Mouse (Mus musculus) layer of hippocampus, postnatal 14 days (tissue): ENCODE measurements at regions not wholly inside any gene's neighbourhood (a gene's known extent, or its start where the extent isn't known, plus 50 kb on each side); places are given as distances from the start of the nearest gene placed in this dataset.

Source experiments
- DNase-seq, 2 experiments: peaks; one replicate each; pipeline ENCODE4 v3.0.0; 2021 to 2022; ENCODE audit warnings: low spot score in 2 of 2, mixed read lengths in 1 of 2

DNA sequence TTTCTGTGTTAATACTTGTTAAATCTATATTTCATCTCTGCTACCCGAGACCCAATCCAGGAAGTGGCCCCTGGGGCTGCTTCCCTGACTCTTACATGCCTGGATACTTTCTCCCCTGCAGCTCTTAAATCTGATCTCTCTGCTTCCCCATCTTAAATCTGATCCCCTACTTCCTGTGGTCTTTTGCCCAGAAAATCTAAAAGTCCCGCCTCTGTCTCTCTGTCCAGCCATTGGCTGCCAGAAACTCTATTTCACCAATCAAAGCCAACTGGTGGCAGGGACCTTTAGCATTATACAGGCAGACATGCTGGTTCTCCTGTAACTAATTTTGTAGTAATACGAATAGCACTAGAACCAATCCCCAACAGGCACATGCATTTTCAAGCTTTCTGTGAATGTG, 59.0 kb upstream of the Ccdc91 start:
- no peak for DNase-seq

- DNase-seq = no peak
Measured at GRCm38 (mm10) chr6:147413713-147414112, 61.9 kb upstream of the Ccdc91 start.

- DNase-seq = no peak
Measured at GRCm38 (mm10) chr6:147397984-147398383, 77.6 kb upstream of the Ccdc91 start.

GRCm38 (mm10) chr6:147391425-147392158, 84.0 kb upstream of the Ccdc91 start:
- no peak for DNase-seq

GRCm38 (mm10) chr6:147390499-147390898, 85.1 kb upstream of the Ccdc91 start:
- DNase-seq = no peak

DNA sequence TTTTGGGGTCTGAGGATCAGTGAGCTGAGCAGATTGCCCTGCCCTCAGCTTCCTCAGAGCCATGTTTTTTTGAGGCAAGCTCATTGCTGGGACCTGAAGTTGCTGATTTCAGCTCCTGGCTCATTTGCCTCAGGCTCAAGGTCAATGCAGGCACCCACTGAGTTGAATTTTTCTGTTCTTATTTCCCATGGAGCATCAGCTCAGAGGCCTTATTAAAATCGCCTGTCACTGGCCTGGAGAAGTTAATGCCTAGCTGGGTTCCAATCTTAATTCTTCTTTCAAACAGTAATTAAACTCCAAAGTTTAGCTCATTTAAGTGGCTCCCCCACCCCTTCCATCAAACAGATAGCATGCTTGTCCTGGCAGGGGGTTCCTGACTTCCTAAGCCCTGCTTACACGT, 86.9 kb upstream of the Ccdc91 start:
- DNase-seq = no peak

DNA sequence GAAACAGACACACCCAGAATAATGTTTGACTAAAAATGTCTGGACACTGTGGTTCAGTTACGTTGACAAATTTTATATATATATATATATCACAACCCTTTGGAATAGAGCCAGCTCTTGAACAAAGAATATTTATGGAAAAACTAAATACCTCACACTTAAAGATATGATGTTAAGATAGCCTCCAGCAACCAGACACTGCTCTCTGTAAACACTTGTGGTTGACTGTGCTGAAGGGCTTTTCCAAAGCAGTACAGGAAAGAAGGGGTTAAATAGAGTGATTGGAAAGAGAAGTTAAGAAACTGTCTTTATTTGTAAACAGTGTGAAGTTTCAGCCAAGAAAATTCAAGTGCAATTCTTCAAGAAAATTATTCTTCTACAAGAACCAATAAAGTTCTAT, 90.0 kb upstream of the Ccdc91 start:
- no peak for DNase-seq

DNA sequence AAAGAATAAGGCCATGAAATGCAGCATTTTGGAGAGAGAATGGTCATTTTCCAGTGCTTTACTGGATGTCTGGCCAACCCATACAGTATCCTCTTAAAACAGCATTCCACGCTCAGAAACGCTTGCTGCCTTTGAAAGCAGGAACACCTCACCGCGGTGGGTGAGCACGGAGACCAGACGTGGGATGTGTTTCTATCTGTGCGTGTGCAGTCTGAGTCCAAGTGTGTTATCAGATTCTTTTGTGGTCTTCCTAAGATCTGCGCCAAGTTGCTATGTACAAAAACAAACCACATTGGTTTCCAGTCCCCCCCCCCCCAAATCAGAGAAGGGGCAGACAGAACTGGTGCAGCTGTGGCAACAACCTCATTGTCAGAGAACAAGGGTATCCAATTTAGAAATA, 95.1 kb upstream of the Ccdc91 start:
- no peak for DNase-seq

DNA sequence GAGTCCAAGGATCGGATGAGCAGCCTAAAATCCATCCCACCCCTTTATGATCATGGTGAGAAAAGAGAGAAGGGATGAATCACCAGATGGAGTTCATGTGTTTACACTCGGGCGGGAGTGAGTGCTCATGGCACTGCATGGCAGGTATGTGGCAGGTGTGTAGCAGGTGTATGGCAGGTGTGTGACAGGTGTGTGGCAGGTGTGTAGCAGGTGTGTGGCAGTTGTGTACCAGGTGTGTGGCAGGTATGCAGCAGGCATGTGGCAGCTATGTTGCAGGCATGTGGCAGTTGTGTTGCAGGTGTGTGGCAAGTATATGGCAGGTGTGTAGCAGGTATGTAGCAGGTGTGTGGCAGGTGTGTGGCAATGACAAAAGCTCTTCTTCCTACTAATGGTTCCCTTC, 97.9 kb upstream of the Ccdc91 start:
- DNase-seq = no peak

DNA sequence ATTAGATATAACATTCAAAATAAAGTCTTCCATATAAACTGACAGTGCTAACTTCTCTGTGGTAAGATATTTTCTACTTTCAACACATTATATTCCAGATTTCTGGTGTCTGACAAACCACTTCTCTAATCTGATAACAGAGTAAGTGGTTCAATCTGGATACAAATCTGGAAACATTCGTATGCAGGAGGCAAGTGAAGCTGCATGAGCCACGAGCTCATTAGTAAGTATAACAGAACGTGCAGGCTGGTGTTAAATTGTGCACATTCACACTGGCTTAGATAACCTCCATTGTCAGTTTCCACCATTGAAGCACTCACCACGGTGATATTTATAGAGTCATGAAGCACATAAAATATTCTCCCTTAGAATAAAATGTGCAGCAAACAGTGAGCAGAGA, 103.9 kb upstream of the Ccdc91 start:
- DNase-seq = peak in 1 of 2 experiments; percentile 66

DNA sequence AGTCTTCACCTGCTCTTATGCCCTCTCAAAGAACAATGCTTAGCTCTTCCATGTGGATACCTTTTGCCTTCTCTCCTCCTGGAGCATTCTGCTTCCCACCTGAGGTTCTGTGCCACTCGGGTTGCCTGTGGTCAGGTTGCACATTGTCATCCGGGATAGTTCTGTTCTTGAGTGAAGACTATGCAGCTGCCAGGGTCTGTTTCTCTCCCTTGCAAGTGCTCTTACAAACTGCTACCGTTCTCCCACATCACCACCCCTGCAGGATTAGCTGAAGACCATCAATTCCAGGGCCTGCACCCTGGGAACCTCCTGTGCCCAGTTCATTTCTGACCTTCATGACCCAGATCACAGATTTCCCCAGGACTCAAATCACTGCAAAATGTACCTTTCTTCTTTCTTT, 104.3 kb upstream of the Ccdc91 start:
- no peak for DNase-seq

GRCm38 (mm10) chr6:147362842-147363241, 98.9 kb upstream of the Pthlh start:
- DNase-seq = no peak

DNA sequence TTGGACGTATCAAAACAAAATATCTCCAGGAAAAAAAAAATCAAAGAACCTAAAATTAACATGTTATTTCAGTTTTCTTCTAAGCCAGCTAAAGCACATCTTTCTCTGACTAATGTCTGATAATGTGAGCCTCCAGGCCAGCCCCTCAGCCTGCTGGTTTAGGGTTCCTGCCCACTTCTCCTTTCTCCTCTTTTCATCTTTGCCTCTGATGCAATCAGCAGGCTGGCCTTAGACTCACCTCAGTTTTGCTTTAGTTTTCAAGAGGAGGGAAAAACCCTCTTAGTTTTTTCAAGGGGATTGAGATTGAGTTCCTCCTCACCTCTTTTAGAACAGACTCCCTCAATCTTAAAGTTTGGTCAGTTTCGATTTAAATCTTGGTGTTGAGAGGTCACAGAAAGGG, 93.0 kb upstream of the Pthlh start:
- DNase-seq = no peak

- DNase-seq = no peak
Measured at GRCm38 (mm10) chr6:147356570-147356969, 92.6 kb upstream of the Pthlh start.

DNA sequence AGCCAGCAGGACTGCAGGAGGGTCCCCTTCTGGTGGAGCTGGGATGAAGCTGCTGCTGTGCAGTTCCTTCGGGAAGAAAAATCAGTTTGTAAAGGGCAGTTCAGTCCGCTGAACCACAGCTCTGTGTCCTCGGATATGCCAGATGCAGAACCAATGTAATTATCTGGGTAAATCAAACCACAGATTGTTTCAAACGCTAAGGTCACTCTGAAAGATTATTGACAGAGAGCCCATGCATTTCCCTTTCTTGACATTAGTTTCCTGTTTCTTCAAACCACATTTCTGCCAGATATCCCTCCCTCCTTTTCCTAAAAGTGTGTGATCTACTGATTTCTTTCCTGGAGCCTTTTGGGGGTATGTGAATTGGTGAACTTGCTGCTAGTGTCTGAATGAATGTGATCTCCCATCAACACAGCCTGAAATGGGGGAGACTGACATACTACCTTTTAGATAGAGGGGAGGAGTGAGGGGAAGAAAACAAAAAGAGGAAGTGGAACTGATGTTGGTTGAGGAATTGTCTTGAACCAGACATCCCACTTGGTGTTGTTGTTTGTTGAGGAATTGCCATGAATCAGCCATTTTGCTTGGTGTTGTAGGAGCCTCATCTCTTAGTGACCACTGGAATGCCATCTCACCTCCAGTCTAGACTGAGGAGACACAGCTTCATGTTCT, 85.7 kb upstream of the Pthlh start:
- DNase-seq = no peak

DNA sequence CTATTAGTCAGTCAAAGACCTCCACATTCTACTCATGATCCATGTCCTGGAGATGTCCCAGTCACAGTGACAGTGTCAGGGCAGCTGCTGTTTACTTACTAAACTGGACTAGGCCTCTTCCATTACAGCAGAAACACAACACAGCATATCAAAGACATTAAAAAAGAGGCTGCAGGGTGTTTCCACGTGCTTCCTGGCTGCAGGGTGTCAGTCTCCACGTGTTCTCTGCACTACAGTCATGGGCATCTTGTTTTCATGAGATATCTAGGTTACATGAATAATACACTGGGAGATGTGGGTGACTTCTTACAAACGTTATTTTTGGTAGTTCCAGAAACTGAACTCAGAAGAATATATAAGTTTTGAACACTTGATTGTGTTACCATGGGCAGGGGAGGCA, 84.6 kb upstream of the Pthlh start:
- no peak for DNase-seq

DNA sequence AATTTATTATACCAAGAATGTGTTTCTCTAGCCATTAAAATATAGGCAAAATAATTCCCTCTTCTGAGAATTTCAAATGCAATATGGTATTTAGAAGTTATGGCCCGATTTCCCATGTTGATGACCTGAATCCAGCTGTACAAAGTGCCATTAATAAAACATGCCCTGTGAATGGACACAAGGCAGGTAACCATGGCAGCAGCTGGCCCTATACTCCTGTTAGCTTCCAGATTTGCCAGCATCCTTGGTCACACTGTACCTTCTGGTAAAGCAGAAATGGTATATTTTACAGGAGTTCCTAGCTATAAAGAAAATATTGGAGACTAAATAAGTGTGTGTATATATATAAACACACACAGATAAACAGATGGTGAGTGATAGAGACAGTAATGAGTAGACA, 77.1 kb upstream of the Pthlh start:
- no peak for DNase-seq

- no peak for DNase-seq
Measured at GRCm38 (mm10) chr6:147332976-147333375, 69.0 kb upstream of the Pthlh start.

DNA sequence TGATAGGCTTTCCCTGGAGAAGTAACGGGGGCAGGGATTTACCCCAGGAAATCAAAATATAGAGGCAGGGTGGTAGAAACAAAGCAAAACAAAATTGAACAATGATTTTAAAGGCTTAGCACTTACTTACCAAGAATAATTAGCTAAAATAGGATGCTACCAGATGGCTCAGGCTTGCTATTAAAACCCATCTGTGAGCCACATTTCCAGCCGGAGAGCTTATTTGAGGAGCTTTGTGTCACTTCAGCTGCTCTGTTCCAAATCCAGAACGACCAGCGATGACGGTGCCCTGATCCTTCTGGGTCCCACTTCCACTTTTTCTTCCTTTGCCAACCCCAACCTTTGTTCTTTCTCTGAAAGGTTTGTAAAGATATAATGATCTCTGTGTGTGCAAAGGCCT, 65.2 kb upstream of the Pthlh start:
- DNase-seq = peak; percentile 64 to 90

DNA sequence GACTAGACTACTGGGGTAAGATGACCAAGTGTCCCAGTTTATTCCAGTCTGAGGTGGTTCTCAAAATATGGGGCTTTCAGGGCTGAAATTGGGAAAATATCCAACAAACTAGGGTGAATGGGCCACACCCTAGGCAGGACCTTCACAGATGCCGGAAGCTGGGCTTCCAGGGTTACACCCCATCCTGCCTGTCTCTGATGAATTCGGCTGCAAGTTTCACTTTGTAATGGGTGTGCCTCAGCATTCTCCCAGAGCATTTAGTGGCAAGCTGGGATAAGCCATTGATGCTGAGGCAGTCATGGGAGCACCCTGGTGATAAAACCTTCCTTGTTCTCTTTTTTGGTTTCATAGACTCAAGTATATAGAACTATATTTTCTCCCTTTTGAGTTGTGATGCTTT, 60.4 kb upstream of the Pthlh start:
- no peak for DNase-seq

DNA sequence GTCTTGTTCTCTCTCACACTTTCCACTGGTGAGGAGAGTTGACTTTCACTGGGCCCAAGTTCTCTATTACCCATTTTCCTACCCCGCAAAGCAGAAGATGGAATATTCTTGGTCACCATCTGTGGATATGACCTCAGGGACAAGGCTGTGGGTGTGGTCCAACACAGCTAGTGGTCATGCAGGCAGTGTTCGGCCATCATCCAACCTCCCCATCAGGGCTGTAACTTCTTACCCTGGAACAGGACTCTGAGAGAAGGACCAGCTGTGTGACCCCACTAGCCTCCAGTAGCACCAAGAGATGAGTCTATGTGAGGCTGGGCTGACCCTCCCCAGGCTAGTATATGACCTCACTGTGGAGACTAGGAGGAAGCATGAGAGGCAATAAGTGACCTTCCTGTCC, 54.1 kb upstream of the Pthlh start:
- DNase-seq = no peak

DNA sequence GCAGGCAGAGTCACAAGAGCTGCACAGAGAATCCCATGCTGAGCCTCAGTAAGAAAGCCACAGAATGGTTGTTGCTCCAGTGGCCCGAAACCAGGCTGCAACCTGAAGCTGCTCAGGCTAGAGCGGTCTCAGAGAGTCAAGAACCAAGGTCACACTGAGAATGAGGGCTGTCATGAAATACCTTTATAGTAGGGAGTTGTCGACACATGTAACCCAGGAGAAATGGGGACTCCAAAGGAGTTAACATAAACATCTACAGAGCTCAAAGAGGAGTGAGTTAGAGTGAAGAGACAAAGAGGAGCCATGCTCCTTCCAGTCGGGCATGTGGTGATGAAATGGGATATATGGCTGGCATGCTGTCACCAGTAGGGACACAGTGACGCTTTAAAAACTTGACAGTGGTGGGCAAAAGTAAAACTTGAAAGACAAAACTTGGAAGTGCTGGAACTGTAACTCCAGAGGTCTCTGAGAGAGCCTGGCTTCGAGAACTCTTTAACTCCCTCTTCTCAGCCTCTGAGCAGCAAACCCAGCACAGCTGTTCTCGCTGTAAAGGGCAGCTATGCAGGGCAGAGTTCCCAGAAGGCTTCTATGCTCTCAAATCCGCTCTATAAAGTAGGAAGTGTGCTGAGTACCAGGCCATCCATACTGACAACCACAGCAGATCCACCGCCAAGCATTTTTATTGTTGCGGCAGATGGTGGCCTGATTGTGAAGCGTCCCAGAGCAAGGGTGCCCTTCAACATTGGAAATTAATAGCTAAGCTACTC, 52.9 kb upstream of the Pthlh start:
- DNase-seq = no peak
